Mouse (Mus musculus) mesoderm, embryonic 11.5 days (tissue): ENCODE measurements at regions not wholly inside any gene's neighbourhood (a gene's known extent, or its start where the extent isn't known, plus 50 kb on each side); places are given as distances from the start of the nearest gene placed in this dataset.

Experiments used
- DNase-seq: peaks from one replicate; pipeline ENCODE4 v3.0.0-alpha.2; 2012; ENCODE audit warnings: low read depth, low spot score

- no peak for DNase-seq
Observed at GRCm38 (mm10) chr15:88370366-88370765, 229.7 kb upstream of the Zdhhc25 start.

DNA sequence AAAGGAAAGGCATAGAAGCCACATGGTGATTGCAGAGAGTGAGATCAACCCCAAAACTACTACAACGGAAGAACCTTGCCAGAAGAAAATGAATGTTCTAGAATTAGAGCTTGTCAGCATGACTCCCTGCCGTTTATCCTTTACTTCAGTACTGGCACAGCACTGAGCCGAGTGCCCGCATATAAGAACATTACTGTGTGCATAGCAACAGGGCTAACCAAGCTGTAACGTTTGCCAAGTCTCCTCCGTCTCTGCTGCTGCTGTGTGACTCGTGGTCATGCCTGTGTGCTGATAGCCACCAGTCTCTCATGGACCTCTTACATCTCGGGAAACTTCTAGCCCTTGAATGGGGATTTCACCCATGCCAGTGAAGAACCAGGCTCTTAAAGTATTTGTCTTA is 228.1 kb upstream of the Zdhhc25 start:
- DNase-seq: no peak

GRCm38 (mm10) chr15:88373923-88374322 is 226.2 kb upstream of the Zdhhc25 start:
- DNase-seq: no peak

GRCm38 (mm10) chr15:88379342-88379741 is 220.8 kb upstream of the Zdhhc25 start:
- no peak for DNase-seq

GRCm38 (mm10) chr15:88379951-88380623 is 220.0 kb upstream of the Zdhhc25 start:
- no peak for DNase-seq

DNA sequence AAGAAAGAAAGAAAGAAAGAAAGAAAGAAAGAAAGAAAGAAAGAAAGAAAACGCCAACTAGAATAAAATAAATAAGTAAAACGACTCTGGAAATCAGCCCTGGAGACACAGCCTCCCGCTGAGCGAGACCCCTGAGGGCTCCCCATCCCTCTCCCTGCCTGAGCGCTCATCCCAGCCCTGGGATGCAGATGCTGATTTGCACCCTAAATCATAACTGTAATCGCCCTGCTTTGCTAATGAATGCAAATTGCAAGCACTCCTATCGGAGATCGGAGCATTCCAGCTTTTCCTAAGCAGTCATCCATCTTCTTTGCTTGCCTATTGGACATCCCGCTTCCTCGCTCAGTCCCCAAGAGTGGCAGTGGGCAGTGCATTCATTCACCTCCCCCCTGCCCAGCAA is 218.7 kb upstream of the Zdhhc25 start:
- peak; percentile 43 for DNase-seq

- no peak for DNase-seq
Observed at GRCm38 (mm10) chr15:88385943-88386342, 214.2 kb upstream of the Zdhhc25 start.

DNA sequence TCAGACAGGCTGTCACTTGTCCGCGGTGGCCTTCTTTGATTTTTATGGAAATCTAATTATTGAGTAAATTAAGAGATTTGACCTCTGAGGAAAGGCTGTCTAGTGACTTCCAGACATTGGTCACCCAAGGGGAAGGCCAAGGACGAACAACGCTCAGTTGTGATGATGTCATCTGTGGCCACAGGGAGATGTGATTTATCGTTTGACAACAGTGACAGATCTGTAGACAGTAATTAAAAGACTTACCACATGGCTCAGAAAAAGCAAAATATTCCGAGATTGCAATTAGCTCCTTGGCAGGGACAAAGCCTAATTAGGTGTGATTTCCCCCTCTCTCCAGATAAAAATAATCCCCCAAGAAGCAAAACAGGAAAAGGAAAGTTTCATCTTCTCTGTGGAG is 213.4 kb upstream of the Zdhhc25 start:
- DNase-seq: no peak

DNA sequence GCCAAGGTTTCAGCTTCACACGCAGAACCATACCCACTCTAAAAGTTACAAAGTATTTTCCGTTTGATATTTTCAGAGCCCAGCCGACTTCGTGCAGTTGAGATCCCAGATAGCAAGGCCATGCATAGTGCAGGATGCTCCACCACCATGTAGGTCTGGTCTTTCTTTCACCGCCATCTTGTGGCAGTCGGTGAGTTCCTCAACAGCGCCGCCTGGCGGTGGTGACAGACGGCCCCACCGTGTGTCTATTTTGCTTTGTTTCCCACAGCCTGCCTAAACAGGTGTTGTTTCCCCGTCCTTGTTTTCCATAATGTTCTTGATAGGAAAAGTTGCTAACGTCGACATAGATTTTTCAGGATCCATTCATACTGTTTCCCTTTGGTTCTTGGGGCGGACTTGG is 208.3 kb upstream of the Zdhhc25 start:
- DNase-seq: no peak

DNA sequence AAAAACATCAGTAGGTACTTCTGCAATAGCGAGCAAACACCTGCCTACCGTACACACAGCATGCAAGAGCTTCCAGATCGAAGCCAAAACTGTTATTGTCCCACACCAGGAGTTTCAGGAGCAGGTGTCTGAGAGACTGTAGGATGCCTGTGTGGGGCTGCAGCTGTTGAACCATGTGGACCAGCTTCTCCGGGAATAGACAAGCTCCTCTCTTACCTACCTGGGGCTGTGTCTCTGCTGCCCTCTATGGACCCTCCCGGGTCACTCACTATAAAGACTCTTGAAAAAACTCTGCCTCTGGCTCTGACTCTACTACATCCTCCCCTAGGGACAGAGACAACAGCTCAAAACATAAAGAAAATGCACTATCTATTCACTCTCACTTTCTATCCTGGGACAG is 201.0 kb upstream of the Zdhhc25 start:
- DNase-seq: peak; percentile 50

DNA sequence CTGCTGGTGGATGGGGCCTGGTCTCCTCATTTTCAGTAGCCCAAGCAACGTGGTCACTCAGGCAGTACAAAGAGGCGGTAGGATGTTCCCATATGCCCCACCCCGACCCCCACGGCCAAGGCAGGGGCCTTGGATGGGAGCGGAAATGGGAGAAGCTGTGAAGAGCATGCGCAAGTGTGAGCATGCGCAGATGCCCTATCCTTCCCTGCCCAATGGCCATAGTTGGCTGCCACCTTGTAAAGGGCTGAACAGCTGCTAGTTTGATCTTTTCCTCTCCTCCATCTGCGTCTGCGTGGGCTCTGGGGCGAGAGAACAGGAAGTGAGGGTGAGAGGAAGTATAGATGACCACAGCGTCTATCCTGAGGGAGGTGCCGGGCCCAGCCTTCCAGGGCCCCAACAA is 200.1 kb upstream of the Zdhhc25 start:
- DNase-seq: no peak

- DNase-seq: no peak
Observed at GRCm38 (mm10) chr15:88400787-88401186, 199.3 kb upstream of the Zdhhc25 start.

GRCm38 (mm10) chr15:88408461-88409379 is 191.4 kb upstream of the Zdhhc25 start:
- DNase-seq: no peak

GRCm38 (mm10) chr15:88414206-88414605 is 185.9 kb upstream of the Zdhhc25 start:
- DNase-seq: no peak

- no peak for DNase-seq
Observed at GRCm38 (mm10) chr15:88418881-88419280, 181.2 kb upstream of the Zdhhc25 start.

DNA sequence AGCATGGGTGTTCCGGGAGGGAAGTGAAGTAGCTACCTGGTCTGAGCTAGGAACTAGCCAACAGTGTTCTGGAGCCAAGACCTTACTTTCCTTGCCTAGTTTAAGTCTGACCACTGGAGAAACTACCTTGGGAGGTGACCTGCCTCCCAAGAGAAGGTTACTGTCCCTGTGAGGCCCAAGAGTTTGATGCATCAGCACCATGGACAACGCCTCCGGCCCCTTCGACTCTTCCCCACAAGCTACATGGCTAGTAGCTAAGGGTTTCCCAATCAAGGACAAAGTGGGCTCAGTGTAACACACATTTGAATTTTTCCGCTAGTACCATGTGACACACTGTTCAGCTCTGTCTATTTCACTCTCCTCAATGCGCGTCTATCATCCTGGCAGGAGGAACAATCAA is 171.7 kb upstream of the Zdhhc25 start:
- DNase-seq: peak; percentile 7

DNA sequence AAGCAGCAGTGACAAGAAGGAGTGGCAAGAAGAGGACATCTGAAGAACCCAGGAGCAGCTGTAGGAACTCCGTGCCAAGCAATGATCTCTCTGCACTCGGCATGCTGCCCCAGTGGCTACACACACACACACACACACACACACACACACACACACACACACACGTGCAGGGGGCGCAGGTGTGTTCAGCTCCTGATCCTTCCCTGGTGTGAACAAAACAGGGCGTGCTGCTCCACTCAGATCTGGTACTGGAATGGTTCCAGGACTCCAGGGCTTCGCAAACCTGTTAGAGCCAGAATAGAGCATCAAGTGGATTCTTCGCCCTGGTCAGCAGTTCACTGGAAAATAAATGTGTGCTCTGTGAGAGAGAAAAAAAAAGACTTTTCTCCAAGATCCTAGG is 169.2 kb upstream of the Zdhhc25 start:
- no peak for DNase-seq

GRCm38 (mm10) chr15:88448272-88448671 is 151.8 kb upstream of the Zdhhc25 start:
- no peak for DNase-seq

GRCm38 (mm10) chr15:88451241-88451640 is 148.9 kb upstream of the Zdhhc25 start:
- DNase-seq: no peak

DNA sequence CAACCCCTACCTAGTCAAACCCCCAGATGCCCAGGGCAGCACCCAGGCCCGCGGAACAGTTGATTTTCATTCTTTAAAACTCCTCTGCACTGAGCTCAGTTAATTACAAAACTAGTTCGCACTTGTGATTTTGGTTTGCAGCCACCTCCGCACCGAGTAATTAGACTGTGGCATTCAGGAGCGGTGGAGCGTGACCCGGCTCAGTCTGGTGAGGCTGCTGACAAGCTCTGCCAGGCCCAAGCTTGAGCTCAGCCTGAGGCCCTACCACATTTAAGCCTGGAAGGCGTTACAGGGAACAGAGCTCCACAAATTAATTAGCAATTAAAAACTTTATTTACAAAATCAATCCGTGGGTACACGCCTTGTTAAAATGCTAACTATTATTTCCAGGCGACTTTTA is 132.0 kb upstream of the Zdhhc25 start:
- peak; percentile 27 for DNase-seq

DNA sequence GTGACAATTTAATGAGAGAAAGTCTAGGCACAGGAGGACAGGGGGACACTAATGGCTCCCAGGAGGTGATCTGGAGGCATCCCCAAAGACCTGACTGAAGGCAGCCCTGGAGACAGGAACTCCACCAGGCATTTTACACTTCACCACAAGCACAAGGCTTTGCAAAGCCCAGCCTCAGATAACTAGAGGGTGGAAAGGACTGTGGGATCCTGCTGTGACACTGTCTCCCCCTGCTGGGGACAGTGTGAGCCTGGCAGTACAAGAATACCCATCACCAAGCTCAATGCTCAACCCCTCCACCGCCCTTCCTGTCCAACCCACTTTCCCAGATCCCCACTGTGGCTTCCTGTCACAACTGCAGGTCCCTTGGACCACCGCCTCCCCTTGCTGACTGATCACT is 131.3 kb upstream of the Zdhhc25 start:
- DNase-seq: peak; percentile 72

GRCm38 (mm10) chr15:88469508-88470455 is 130.3 kb upstream of the Zdhhc25 start:
- no peak for DNase-seq
